Mouse (Mus musculus): ENCODE results near the gene Cnmd. TPM values are rescaled to one million over a fixed set of nuclear protein-coding genes. Genes with fewer than 3 reads are reported as not detected.
A peak's percentile ranks its signal among the peaks of the same experiment; 100 is the strongest.

Gene Cnmd
- 2.8 and 6.9 TPM in 2 replicates for polyA plus RNA-seq (2015; fragmentation: Nextera tagmentation; extraction: Ambion mirVana)

GRCm38 (mm10) chr14:79662001-79662400 is at the start of gene Cnmd:
Gene Cnmd (minus strand): TSS chr14:79662170.
- ATAC-seq: no peak
- no peak within 1 kb of the TSS for H3K27ac ChIP-seq (ENCODE audit: low read depth, low read length)
- peak within 1 kb of the TSS; percentile 49 for H3K4me2 ChIP-seq (ENCODE audit: low read length)
- no peaks in the 10 kb centered on the region for H3K27me3 ChIP-seq (replicated peaks; ENCODE audit: control insufficient read depth, insufficient read depth, low read length)
- no peaks in the 10 kb centered on the region for H3K36me3 ChIP-seq (ENCODE audit: control insufficient read depth, insufficient read depth, low read length)
- H3K9me3 ChIP-seq (ENCODE audit: control insufficient read depth, low read length): no peaks in the 10 kb centered on the region
- WGBS: 55% methylated on average over 4 of the region's 4 CpGs
- peak within 1 kb of the TSS; percentile 41 for H3K9ac ChIP-seq (ENCODE audit: low read depth, low read length)
- peaks cover 9% of the 10 kb centered on the region for H3K4me1 ChIP-seq (ENCODE audit: control insufficient read depth, insufficient read depth, low read depth, low read length)
- H3K4me3 ChIP-seq (ENCODE audit: low read length): peak within 1 kb of the TSS; percentile 22

- WGBS: 63% methylated on average over 4 of the region's 4 CpGs
- Histone ChIP-seq H3K4me3 (ENCODE audit: low read length) (no peak overlapping the region), H3K9ac (ENCODE audit: low read depth, low read length) (no peak overlapping the region), H3K4me2 (ENCODE audit: low read length) (no peak overlapping the region), H3K27me3 (replicated peaks; ENCODE audit: control insufficient read depth, insufficient read depth, low read length) (no peaks in the 10 kb centered on the region), H3K27ac (ENCODE audit: low read depth, low read length) (no peak overlapping the region), H3K9me3 (ENCODE audit: control insufficient read depth, low read length) (no peaks in the 10 kb centered on the region), H3K4me1 (ENCODE audit: control insufficient read depth, insufficient read depth, low read depth, low read length) (no peaks in the 10 kb centered on the region), H3K36me3 (ENCODE audit: control insufficient read depth, insufficient read depth, low read length) (no peaks in the 10 kb centered on the region)
- no peak for ATAC-seq
These were observed 49.3 kb upstream of the Cnmd start for GRCm38 (mm10) chr14:79711301-79711700.

- 73% methylated on average over 22 of the region's 22 CpGs for WGBS
- H3K27ac ChIP-seq (ENCODE audit: low read depth, low read length): no peak overlapping the region
- no peaks in the 10 kb centered on the region for H3K36me3 ChIP-seq (ENCODE audit: control insufficient read depth, insufficient read depth, low read length)
- H3K9me3 ChIP-seq (ENCODE audit: control insufficient read depth, low read length): no peaks in the 10 kb centered on the region
- H3K4me2 ChIP-seq (ENCODE audit: low read length): no peak overlapping the region
- H3K4me3 ChIP-seq (ENCODE audit: low read length): no peak overlapping the region
- H3K4me1 ChIP-seq (ENCODE audit: control insufficient read depth, insufficient read depth, low read depth, low read length): no peaks in the 10 kb centered on the region; the same call in 1 of the 2 replicates
- H3K27me3 ChIP-seq (replicated peaks; ENCODE audit: control insufficient read depth, insufficient read depth, low read length): no peaks in the 10 kb centered on the region
- ATAC-seq: peak; percentile 49; the same call in 1 of the 2 replicates
- no peak overlapping the region for H3K9ac ChIP-seq (ENCODE audit: low read depth, low read length)
These were observed 41.7 kb upstream of the Cnmd start for GRCm38 (mm10) chr14:79703523-79704172.

GRCm38 (mm10) chr14:79701606-79702005 is 39.6 kb upstream of the Cnmd start:
- Histone ChIP-seq H3K27me3 (replicated peaks; ENCODE audit: control insufficient read depth, insufficient read depth, low read length) (no peaks in the 10 kb centered on the region), H3K4me3 (ENCODE audit: low read length) (no peak overlapping the region), H3K4me2 (ENCODE audit: low read length) (no peak overlapping the region), H3K9me3 (ENCODE audit: control insufficient read depth, low read length) (no peaks in the 10 kb centered on the region), H3K9ac (ENCODE audit: low read depth, low read length) (no peak overlapping the region), H3K36me3 (ENCODE audit: control insufficient read depth, insufficient read depth, low read length) (no peaks in the 10 kb centered on the region), H3K27ac (ENCODE audit: low read depth, low read length) (no peak overlapping the region), H3K4me1 (ENCODE audit: control insufficient read depth, insufficient read depth, low read depth, low read length) (no peaks in the 10 kb centered on the region; the same call in 1 of the 2 replicates)
- WGBS: 48% methylated on average over 5 of the region's 5 CpGs
- peak; percentile 29; the same call in 1 of the 2 replicates for ATAC-seq

GRCm38 (mm10) chr14:79701054-79701453 is 39.1 kb upstream of the Cnmd start:
- no peak overlapping the region for H3K27ac ChIP-seq (ENCODE audit: low read depth, low read length)

GRCm38 (mm10) chr14:79699381-79699780 is 37.4 kb upstream of the Cnmd start:
- no peaks in the 10 kb centered on the region for H3K36me3 ChIP-seq (ENCODE audit: control insufficient read depth, insufficient read depth, low read length)
- H3K4me2 ChIP-seq (ENCODE audit: low read length): no peak overlapping the region
- no peak overlapping the region for H3K4me3 ChIP-seq (ENCODE audit: low read length)
- H3K27me3 ChIP-seq (replicated peaks; ENCODE audit: control insufficient read depth, insufficient read depth, low read length): no peaks in the 10 kb centered on the region
- WGBS: 49% methylated on average over 6 of the region's 6 CpGs
- no peak; the same call in 1 of the 2 replicates for ATAC-seq
- H3K9me3 ChIP-seq (ENCODE audit: control insufficient read depth, low read length): no peaks in the 10 kb centered on the region
- no peaks in the 10 kb centered on the region; the same call in 1 of the 2 replicates for H3K4me1 ChIP-seq (ENCODE audit: control insufficient read depth, insufficient read depth, low read depth, low read length)
- H3K9ac ChIP-seq (ENCODE audit: low read depth, low read length): no peak overlapping the region
- no peak overlapping the region for H3K27ac ChIP-seq (ENCODE audit: low read depth, low read length)

More at GRCm38 (mm10) chr14:79701054-79701453, 39.1 kb upstream of the Cnmd start:
- Histone ChIP-seq H3K4me1 (ENCODE audit: control insufficient read depth, insufficient read depth, low read depth, low read length) (no peaks in the 10 kb centered on the region; the same call in 1 of the 2 replicates), H3K36me3 (ENCODE audit: control insufficient read depth, insufficient read depth, low read length) (no peaks in the 10 kb centered on the region), H3K4me2 (ENCODE audit: low read length) (no peak overlapping the region), H3K9me3 (ENCODE audit: control insufficient read depth, low read length) (no peaks in the 10 kb centered on the region), H3K27me3 (replicated peaks; ENCODE audit: control insufficient read depth, insufficient read depth, low read length) (no peaks in the 10 kb centered on the region), H3K4me3 (ENCODE audit: low read length) (no peak overlapping the region), H3K9ac (ENCODE audit: low read depth, low read length) (no peak overlapping the region)
- WGBS: 22% methylated on average over 7 of the region's 7 CpGs
- ATAC-seq: no peak

- H3K4me3 ChIP-seq (ENCODE audit: low read length): no peak overlapping the region
- H3K36me3 ChIP-seq (ENCODE audit: control insufficient read depth, insufficient read depth, low read length): no peaks in the 10 kb centered on the region
- no peak overlapping the region for H3K9ac ChIP-seq (ENCODE audit: low read depth, low read length)
- no peaks in the 10 kb centered on the region for H3K9me3 ChIP-seq (ENCODE audit: control insufficient read depth, low read length)
- no peaks in the 10 kb centered on the region for H3K27me3 ChIP-seq (replicated peaks; ENCODE audit: control insufficient read depth, insufficient read depth, low read length)
- H3K4me1 ChIP-seq (ENCODE audit: control insufficient read depth, insufficient read depth, low read depth, low read length): no peaks in the 10 kb centered on the region
- WGBS: 84% methylated on average over 7 of the region's 7 CpGs
- no peak for ATAC-seq
- H3K4me2 ChIP-seq (ENCODE audit: low read length): no peak overlapping the region
- no peak overlapping the region for H3K27ac ChIP-seq (ENCODE audit: low read depth, low read length)
These were observed 28.3 kb upstream of the Cnmd start for GRCm38 (mm10) chr14:79690068-79690844.

- ATAC-seq: no peak
- Histone ChIP-seq H3K4me1 (ENCODE audit: control insufficient read depth, insufficient read depth, low read depth, low read length) (peaks cover 6% of the 10 kb centered on the region), H3K27ac (ENCODE audit: low read depth, low read length) (no peak overlapping the region), H3K27me3 (replicated peaks; ENCODE audit: control insufficient read depth, insufficient read depth, low read length) (no peaks in the 10 kb centered on the region), H3K36me3 (ENCODE audit: control insufficient read depth, insufficient read depth, low read length) (no peaks in the 10 kb centered on the region), H3K4me2 (ENCODE audit: low read length) (no peak overlapping the region), H3K4me3 (ENCODE audit: low read length) (no peak overlapping the region), H3K9me3 (ENCODE audit: control insufficient read depth, low read length) (no peaks in the 10 kb centered on the region), H3K9ac (ENCODE audit: low read depth, low read length) (no peak overlapping the region)
- WGBS: 32% methylated on average over 5 of the region's 5 CpGs
These were observed 18.7 kb upstream of the Cnmd start for GRCm38 (mm10) chr14:79680652-79681051.

All from hindbrain, embryonic 16.5 days (tissue).